Comparison of ENCODE assay signal across 9 mouse cellular contexts in the genomic region with DNA sequence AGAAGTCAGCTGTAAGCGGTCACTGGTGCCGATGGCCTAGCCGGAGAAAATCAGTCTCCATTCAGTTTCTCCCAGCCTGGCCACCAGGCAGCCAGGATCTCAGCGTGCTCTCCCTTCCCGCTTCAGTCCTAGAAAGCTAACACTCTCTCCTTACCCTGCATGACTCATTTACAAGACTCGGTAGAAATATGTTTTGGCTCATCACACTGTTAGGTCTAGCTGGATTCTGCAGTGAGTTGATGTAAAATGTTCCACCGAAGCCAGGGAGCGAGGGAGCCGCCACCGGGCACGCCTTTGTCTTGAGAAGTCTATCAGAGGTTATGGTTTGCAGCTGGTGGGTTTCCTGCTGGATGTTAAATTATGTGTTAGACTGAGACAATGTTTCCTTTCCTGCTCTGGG.
A peak's percentile ranks its signal among the peaks of the same experiment; 100 is the strongest.
DNase-seq lines count a peak whose midpoint lies in the region; ATAC-seq lines count a peak whose summit lies in the region.
"Had no signal": no experiment of that assay in that cellular context is flagged by ENCODE, and none has a peak within 500 bp of the region (broad histone marks: within the 10 kb centered on the region; RNA-seq: fewer than 3 reads in every experiment).

No protein-coding gene starts in this region.

- H3K4me3 ChIP-seq in embryonic facial prominence, embryonic 14.5 days (ENCODE audit: low read depth, low read length) = no peak overlapping the region
- H3K4me3 ChIP-seq in heart, embryonic 16.5 days (ENCODE audit: low read length) = 0 out of 2 replicates have a peak overlapping the region, but pooled peaks have one; percentile 7
- no peak overlapping the region for H3K4me3 ChIP-seq in limb, embryonic 13.5 days
- H3K4me3 ChIP-seq in forebrain, embryonic 11.5 days (ENCODE audit: low read depth, low read length) = no peak overlapping the region

- no peaks in the 10 kb centered on the region for H3K9me3 ChIP-seq in embryonic facial prominence, embryonic 14.5 days (ENCODE audit: control insufficient read depth, low read length)
- H3K9me3 ChIP-seq in heart, embryonic 16.5 days (replicated peaks; ENCODE audit: control insufficient read depth, low read length) = no peaks in the 10 kb centered on the region
- no peaks in the 10 kb centered on the region for H3K9me3 ChIP-seq in limb, embryonic 13.5 days
- H3K9me3 ChIP-seq in forebrain, embryonic 11.5 days (ENCODE audit: control insufficient read depth, low read length) = no peaks in the 10 kb centered on the region

- H3K36me3 ChIP-seq in embryonic facial prominence, embryonic 14.5 days (ENCODE audit: control insufficient read depth, insufficient read depth, low read length) = peaks cover 42% of the 10 kb centered on the region
- peaks cover 12% of the 10 kb centered on the region; the same call in 1 of the 2 replicates for H3K36me3 ChIP-seq in heart, embryonic 16.5 days (ENCODE audit: control insufficient read depth, insufficient read depth)
- H3K36me3 ChIP-seq in limb, embryonic 13.5 days = peaks cover 45% of the 10 kb centered on the region
- peaks cover 7% of the 10 kb centered on the region; the same call in 1 of the 2 replicates for H3K36me3 ChIP-seq in forebrain, embryonic 11.5 days (ENCODE audit: control insufficient read depth, insufficient read depth, low read length)

- H3K4me2 ChIP-seq in embryonic facial prominence, embryonic 14.5 days (ENCODE audit: low read depth, low read length) = no peak overlapping the region
- H3K4me2 ChIP-seq in heart, embryonic 16.5 days (ENCODE audit: low read depth, low read length) = peak overlapping the region; percentile 48
- peak overlapping the region; percentile 35 for H3K4me2 ChIP-seq in limb, embryonic 13.5 days (replicated peaks)
- H3K4me2 ChIP-seq in forebrain, embryonic 11.5 days (ENCODE audit: low read depth, low read length, severe bottlenecking) = no peak overlapping the region

- no peak overlapping the region for H3K9ac ChIP-seq in embryonic facial prominence, embryonic 14.5 days (ENCODE audit: low read depth, low read length)
- H3K9ac ChIP-seq in heart, embryonic 16.5 days (ENCODE audit: low read length) = peak overlapping the region; percentile 55
- H3K9ac ChIP-seq in limb, embryonic 13.5 days = peak overlapping the region; percentile 39; the same call in 1 of the 2 replicates
- no peak overlapping the region for H3K9ac ChIP-seq in forebrain, embryonic 11.5 days (ENCODE audit: low read length)
- H3K9ac ChIP-seq: liver, embryonic 14.5 days had no signal

- WGBS in embryonic facial prominence, embryonic 14.5 days = 32% methylated on average over 11 of the region's 11 CpGs
- 33% methylated on average over 11 of the region's 11 CpGs for WGBS in heart, embryonic 16.5 days
- WGBS in limb, embryonic 13.5 days = 20% methylated on average over 11 of the region's 11 CpGs
- WGBS in forebrain, embryonic 11.5 days = 81% methylated on average over 11 of the region's 11 CpGs

- DNase-seq in frontal cortex, postnatal 10 days (ENCODE audit: low spot score in 2 of 2) = no peak
- DNase-seq in embryonic facial prominence, embryonic 14.5 days (ENCODE audit: low spot score) = peak; percentile 76
- DNase-seq in urinary bladder, postnatal 25 days (ENCODE audit: low spot score) = peak; percentile 42
- no peak for DNase-seq in forebrain, embryonic 11.5 days (ENCODE audit: low spot score)
- no peak for DNase-seq in embryo, embryonic 9.5 days (ENCODE audit: extremely low spot score)

- peak overlapping the region; percentile 49 for H3K27ac ChIP-seq in embryonic facial prominence, embryonic 14.5 days (replicated peaks; ENCODE audit: low read depth, low read length)
- H3K27ac ChIP-seq in heart, embryonic 16.5 days (ENCODE audit: low read length) = peak overlapping the region; percentile 81
- peak overlapping the region; percentile 83 for H3K27ac ChIP-seq in limb, embryonic 13.5 days
- no peak overlapping the region for H3K27ac ChIP-seq in forebrain, embryonic 11.5 days (ENCODE audit: low read depth, low read length)
- H3K27ac ChIP-seq: liver, embryonic 14.5 days had no signal

- peaks cover 18% of the 10 kb centered on the region for H3K4me1 ChIP-seq in embryonic facial prominence, embryonic 14.5 days (ENCODE audit: control insufficient read depth, insufficient read depth, low read length)
- H3K4me1 ChIP-seq in heart, embryonic 16.5 days (ENCODE audit: control insufficient read depth, insufficient read depth, low read length) = peaks cover 49% of the 10 kb centered on the region
- peaks cover 68% of the 10 kb centered on the region for H3K4me1 ChIP-seq in limb, embryonic 13.5 days
- H3K4me1 ChIP-seq in forebrain, embryonic 11.5 days (replicated peaks; ENCODE audit: control insufficient read depth, insufficient read depth, low read length) = peaks cover 7% of the 10 kb centered on the region; the same call in 1 of the 2 replicates

- H3K27me3 ChIP-seq in embryonic facial prominence, embryonic 14.5 days (replicated peaks; ENCODE audit: control insufficient read depth, insufficient read depth, low read length) = no peaks in the 10 kb centered on the region
- H3K27me3 ChIP-seq in heart, embryonic 16.5 days (ENCODE audit: control insufficient read depth, insufficient read depth, low read length) = no peaks in the 10 kb centered on the region
- H3K27me3 ChIP-seq in limb, embryonic 13.5 days = no peaks in the 10 kb centered on the region
- no peaks in the 10 kb centered on the region for H3K27me3 ChIP-seq in forebrain, embryonic 11.5 days (ENCODE audit: control insufficient read depth, insufficient read depth, low read length)

- ATAC-seq in frontal cortex, adult (ENCODE audit: low TSS enrichment) = peak; percentile 99
- peak; percentile 20; the same call in 1 of the 2 replicates for ATAC-seq in embryonic facial prominence, embryonic 14.5 days (ENCODE audit: low read depth)
- peak; percentile 41; the same call in 1 of the 2 replicates for ATAC-seq in heart, embryonic 16.5 days (replicated peaks; ENCODE audit: extremely low read depth, insufficient read depth, low FRiP score)
- ATAC-seq in limb, embryonic 13.5 days (ENCODE audit: low FRiP score, low read depth) = peak; percentile 78
- ATAC-seq in forebrain, embryonic 11.5 days (replicated peaks; ENCODE audit: low FRiP score) = no peak

Comparison
In these comparisons a context has a peak if more than half of its experiments do, and no peak if none do; other contexts are left out.
1. DNase-seq: peak in embryonic facial prominence, embryonic 14.5 days (single experiment) and urinary bladder, postnatal 25 days (single experiment); none in frontal cortex, postnatal 10 days (0 of 2), forebrain, embryonic 11.5 days (single experiment) and embryo, embryonic 9.5 days (single experiment).
2. H3K4me2 ChIP-seq: peak in heart, embryonic 16.5 days (single experiment) and limb, embryonic 13.5 days (single experiment); none in embryonic facial prominence, embryonic 14.5 days (single experiment) and forebrain, embryonic 11.5 days (single experiment).
3. H3K9ac ChIP-seq: peak in heart, embryonic 16.5 days (single experiment) and limb, embryonic 13.5 days (single experiment); none in embryonic facial prominence, embryonic 14.5 days (single experiment) and forebrain, embryonic 11.5 days (single experiment).